Comparison of ENCODE assay signal across 9 mouse cellular contexts in genomic region chr9:21751347-21751746, GRCm38 (mm10). TPM values are rescaled to one million over a fixed set of nuclear protein-coding genes. Genes with fewer than 3 reads are reported as not detected.
DNase-seq lines count a peak whose midpoint lies in the region; ATAC-seq and TF ChIP-seq lines count a peak whose summit lies in the region.
"Had no signal": no experiment of that assay in that cellular context is flagged by ENCODE, and none has a peak within 500 bp of the region (broad histone marks: within the 10 kb centered on the region; RNA-seq: fewer than 3 reads in every experiment).

No protein-coding gene starts in this region.

- no peak for TF ChIP-seq POLR2A in embryonic fibroblast, embryonic 13.5 days (IDR thresholded peaks at IDR 0.05; ENCODE audit: low read depth, low read length)

- H3K4me1 ChIP-seq in embryonic fibroblast, embryonic 13.5 days (ENCODE audit: control insufficient read depth, insufficient read depth, low read length): peaks cover 16% of the 10 kb centered on the region
- H3K4me1 ChIP-seq in lung, embryonic 14.5 days (ENCODE audit: insufficient read depth): peaks cover 10% of the 10 kb centered on the region

- peak; percentile 30 to 58 for DNase-seq in heart, adult 9 months (ENCODE audit: low spot score in 2 of 2)
- DNase-seq in heart, postnatal 25 days (ENCODE audit: low spot score): no peak
- DNase-seq in NIH3T3 (ENCODE audit: low read depth): peak; percentile 90
- no peak for DNase-seq in lung, embryonic 14.5 days
- no peak for DNase-seq in layer of hippocampus, adult 9-10 months (ENCODE audit: low spot score)
- no peak for DNase-seq in layer of hippocampus, postnatal 14 days (ENCODE audit: low spot score in 2 of 2)
- DNase-seq: thymus, postnatal 25 days had no signal

- H3K9me3 ChIP-seq in lung, embryonic 14.5 days (ENCODE audit: low read depth, low read length): no peaks in the 10 kb centered on the region

- no peaks in the 10 kb centered on the region for H3K27me3 ChIP-seq in lung, embryonic 14.5 days (ENCODE audit: insufficient read depth, low read length)

- no peak overlapping the region for H3K4me3 ChIP-seq in embryonic fibroblast, embryonic 13.5 days (ENCODE audit: insufficient read depth, low read length)
- H3K4me3 ChIP-seq in lung, embryonic 14.5 days (ENCODE audit: low read depth, low read length): no peak overlapping the region

- peak overlapping the region; percentile 83 for H3K27ac ChIP-seq in embryonic fibroblast, embryonic 13.5 days (ENCODE audit: insufficient read depth, low read length)
- 0 out of 2 replicates have a peak overlapping the region, but pooled peaks have one; percentile 4 for H3K27ac ChIP-seq in lung, embryonic 14.5 days (ENCODE audit: low read depth)

- no peak for ATAC-seq in lung, embryonic 14.5 days (ENCODE audit: insufficient read depth)
- ATAC-seq in monocyte, adult 5-6 weeks (replicated peaks; ENCODE audit: insufficient number of reproducible peaks, low FRiP score, low TSS enrichment, poor library complexity, severe bottlenecking): no peak

- no peak overlapping the region for H3K4me2 ChIP-seq in lung, embryonic 14.5 days

- H3K9ac ChIP-seq in lung, embryonic 14.5 days: no peak overlapping the region

- TF ChIP-seq CTCF in embryonic fibroblast, embryonic 13.5 days (IDR thresholded peaks at IDR 0.05; ENCODE audit: borderline replicate concordance, insufficient read depth, low read length): no peak
- TF ChIP-seq CTCF in lung, embryonic 14.5 days (IDR thresholded peaks at IDR 0.05; ENCODE audit: low read depth): peak; percentile 33; the same call in 1 of the 2 replicates

- intact Hi-C loops in heart, postnatal 25 days (cut with DNase I): loop anchor here (2.0 kb wide), 1 partner anchor 53 kb away; no protein-coding TSS in a partner anchor

- 56% methylated on average over 6 of the region's 6 CpGs for WGBS in lung, embryonic 14.5 days

- peaks cover 64% of the 10 kb centered on the region for H3K36me3 ChIP-seq in lung, embryonic 14.5 days (ENCODE audit: insufficient read depth)

RNA-seq across cellular contexts. Expression of gene Spc24, which starts 8.8 kb away (rescaled TPM):
- 1 to 10 TPM; 3.2 to 4.0 TPM for total RNA-seq in heart, postnatal 25 days (2021)
- 14.2 and 21.2 TPM in 2 replicates for polyA plus RNA-seq in embryonic fibroblast, embryonic 13.5 days (2011; ENCODE audit: insufficient read length, low read depth, missing spikeins)
- 159 and 173 TPM in 2 replicates for polyA plus RNA-seq in lung, embryonic 14.5 days (2014; fragmentation: Nextera tagmentation; extraction: Ambion mirVana)
- total RNA-seq in monocyte, adult 5-6 weeks (2017): 4.1 to 8.0 TPM (median 6.2 TPM) in 3 replicates
- 1 to 10 TPM; 2.1 to 4.0 TPM for total RNA-seq in layer of hippocampus, postnatal 14 days (2021)

RNA-seq across cellular contexts. Expression of gene Ldlr, which starts 28.1 kb away (rescaled TPM):
- 1 to 10 TPM; 2.7 to 3.1 TPM for total RNA-seq in heart, postnatal 25 days (2021)
- polyA plus RNA-seq in embryonic fibroblast, embryonic 13.5 days (2011; ENCODE audit: insufficient read length, low read depth, missing spikeins): 54.6 and 74.3 TPM in 2 replicates
- 24.2 and 24.4 TPM in 2 replicates for polyA plus RNA-seq in lung, embryonic 14.5 days (2014; fragmentation: Nextera tagmentation; extraction: Ambion mirVana)
- 63.8 to 106 TPM (median 96.1 TPM) in 3 replicates for total RNA-seq in monocyte, adult 5-6 weeks (2017)
- total RNA-seq in layer of hippocampus, postnatal 14 days (2021): 10 to 100 TPM; 20.2 to 21.0 TPM

RNA-seq across cellular contexts. Expression of gene Kank2, which starts 47.2 kb away (rescaled TPM):
- total RNA-seq in heart, postnatal 25 days (2021): 10 to 100 TPM; 52.5 to 58.0 TPM
- polyA plus RNA-seq in embryonic fibroblast, embryonic 13.5 days (2011; ENCODE audit: insufficient read length, low read depth, missing spikeins): 59.7 and 75.7 TPM in 2 replicates
- 16.4 TPM in 2 replicates for polyA plus RNA-seq in lung, embryonic 14.5 days (2014; fragmentation: Nextera tagmentation; extraction: Ambion mirVana)
- 0.39 to 1.1 TPM in 2 of 3 replicates, not detected in the other for total RNA-seq in monocyte, adult 5-6 weeks (2017)
- total RNA-seq in layer of hippocampus, postnatal 14 days (2021): 1 to 10 TPM; 7.1 to 7.8 TPM

Comparison
In these comparisons a context has a peak if more than half of its experiments do, and no peak if none do; other contexts are left out.
1. DNase-seq: peak in heart, adult 9 months (2 of 2) and NIH3T3 (single experiment); none in heart, postnatal 25 days (single experiment), lung, embryonic 14.5 days (single experiment), layer of hippocampus, adult 9-10 months (single experiment) and layer of hippocampus, postnatal 14 days (0 of 2).
2. RNA of gene Ldlr, which starts 28.1 kb away (total RNA-seq): 63.8 to 106 TPM in monocyte, adult 5-6 weeks and 20.2 to 21.0 TPM in layer of hippocampus, postnatal 14 days; 2.7 to 3.1 TPM in heart, postnatal 25 days; every median in the first group is over 4 times any median in the second.
3. RNA of gene Kank2, which starts 47.2 kb away (total RNA-seq): 52.5 to 58.0 TPM in heart, postnatal 25 days; 7.1 to 7.8 TPM in layer of hippocampus, postnatal 14 days and 0.39 to 1.1 TPM in monocyte, adult 5-6 weeks; every median in the first group is over 4 times any median in the second.